Mouse (Mus musculus): ENCODE data around the gene Itsn1. TPM values are rescaled to one million over a fixed set of nuclear protein-coding genes. Genes with fewer than 3 reads are reported as not detected.
A peak's percentile ranks its signal among the peaks of the same experiment; 100 is the strongest.

Gene Itsn1
- polyA plus RNA-seq, 1 experiment, result 406 TPM

GRCm38 (mm10) chr16:91727433-91727832 lies 1.6 kb upstream of the Itsn1 start:
- WGBS, result 73% methylated on average over 15 of the region's 15 CpGs
- no peak for TF ChIP-seq CTCF (IDR thresholded peaks at IDR 0.05; ENCODE audit: insufficient read depth, low read depth, low read length)
- 0 out of 2 replicates have a peak overlapping the region, but pooled peaks have one; percentile 17 for H3K4me3 ChIP-seq (ENCODE audit: insufficient read depth, low read depth, low read length)
- peaks cover 9% of the 10 kb centered on the region for H3K4me1 ChIP-seq (ENCODE audit: control insufficient read depth, insufficient read depth, low read length)
- H3K27ac ChIP-seq (ENCODE audit: insufficient read depth, low read depth, low read length), result no peak overlapping the region

DNA sequence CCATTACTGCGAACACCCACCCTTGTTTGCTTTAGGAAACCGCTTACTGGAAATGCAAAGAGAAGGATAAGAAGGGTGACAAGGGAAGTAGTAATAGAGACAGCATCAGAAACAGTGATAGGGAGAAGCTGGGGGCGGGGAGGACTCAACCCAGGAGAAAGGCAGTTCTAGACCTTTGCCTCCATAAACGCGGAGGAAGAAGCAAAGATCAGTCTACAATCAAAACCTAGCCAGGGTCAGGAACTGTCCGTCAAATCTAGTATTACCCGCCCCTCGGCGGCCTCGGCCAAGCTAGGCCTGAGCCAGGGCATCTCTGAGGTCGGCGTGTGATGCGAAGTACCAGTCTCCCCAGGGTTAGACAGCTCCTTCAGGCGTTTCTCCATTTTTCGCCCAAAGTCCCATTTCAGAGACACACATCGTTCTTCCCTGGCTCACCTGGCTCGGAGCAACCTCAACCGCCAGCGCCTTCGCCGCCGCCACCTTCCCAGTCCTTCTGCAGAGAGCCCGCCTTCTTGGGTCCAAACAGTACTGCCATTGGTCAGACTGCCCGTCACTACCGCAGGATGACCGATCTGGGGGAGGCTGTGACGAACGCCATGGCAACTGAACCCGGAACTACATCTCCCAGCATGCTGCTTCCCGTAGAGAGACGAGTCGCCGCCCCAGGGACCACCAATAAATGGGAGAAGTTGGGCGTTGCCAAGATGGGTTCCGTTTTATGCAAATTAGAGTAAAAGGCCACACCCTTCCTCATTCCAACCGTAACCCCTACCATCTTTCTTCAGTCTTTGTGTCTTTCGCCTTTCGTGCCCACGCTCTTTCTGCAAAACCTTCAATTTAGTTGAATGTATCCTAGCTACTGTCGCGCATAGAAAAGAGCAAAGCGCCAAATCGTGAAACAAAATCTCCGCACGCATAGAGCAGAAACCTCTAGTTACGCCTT lies 687 bp upstream of the Itsn1 start, which contains the start of gene Cryzl1:
Cryzl1 (minus strand) TSS at position 853 of the 943 bp plus-strand sequence.
- Histone ChIP-seq H3K27ac (ENCODE audit: insufficient read depth, low read depth, low read length) (peak within 1 kb of the TSS; percentile 89), H3K4me1 (ENCODE audit: control insufficient read depth, insufficient read depth, low read length) (peaks cover 7% of the 10 kb centered on the region), H3K4me3 (ENCODE audit: insufficient read depth, low read depth, low read length) (peak within 1 kb of the TSS; percentile 97)
- no peak for TF ChIP-seq POLR2A (IDR thresholded peaks at IDR 0.05; ENCODE audit: insufficient read depth, low read depth, low read length)
- TF ChIP-seq CTCF (IDR thresholded peaks at IDR 0.05; ENCODE audit: insufficient read depth, low read depth, low read length), result no peak
- WGBS, result under 1% methylated on average over 46 of the region's 46 CpGs

- H3K4me1 ChIP-seq (ENCODE audit: control insufficient read depth, insufficient read depth, low read length), result peaks cover 10% of the 10 kb centered on the region
- WGBS, result under 1% methylated on average over 44 of the region's 44 CpGs
These were observed 850 bp downstream of the Itsn1 start for GRCm38 (mm10) chr16:91729821-91730441.

GRCm38 (mm10) chr16:91730446-91730845 lies 1.4 kb downstream of the Itsn1 start:
- TF ChIP-seq CTCF (IDR thresholded peaks at IDR 0.05; ENCODE audit: insufficient read depth, low read depth, low read length) (no peak), POLR2A (IDR thresholded peaks at IDR 0.05; ENCODE audit: insufficient read depth, low read depth, low read length) (no peak)
- Histone ChIP-seq H3K27ac (ENCODE audit: insufficient read depth, low read depth, low read length) (no peak overlapping the region), H3K4me3 (ENCODE audit: insufficient read depth, low read depth, low read length) (peak overlapping the region; percentile 97), H3K4me1 (ENCODE audit: control insufficient read depth, insufficient read depth, low read length) (peaks cover 10% of the 10 kb centered on the region)
- 2% methylated on average over 11 of the region's 11 CpGs for WGBS

More at GRCm38 (mm10) chr16:91729821-91730441, 850 bp downstream of the Itsn1 start:
- TF ChIP-seq POLR2A (IDR thresholded peaks at IDR 0.05; ENCODE audit: insufficient read depth, low read depth, low read length) (no peak), CTCF (IDR thresholded peaks at IDR 0.05; ENCODE audit: insufficient read depth, low read depth, low read length) (no peak)
- peak overlapping the region; percentile 97 for H3K4me3 ChIP-seq (ENCODE audit: insufficient read depth, low read depth, low read length)
- H3K27ac ChIP-seq (ENCODE audit: insufficient read depth, low read depth, low read length), result peak overlapping the region; percentile 66

DNA sequence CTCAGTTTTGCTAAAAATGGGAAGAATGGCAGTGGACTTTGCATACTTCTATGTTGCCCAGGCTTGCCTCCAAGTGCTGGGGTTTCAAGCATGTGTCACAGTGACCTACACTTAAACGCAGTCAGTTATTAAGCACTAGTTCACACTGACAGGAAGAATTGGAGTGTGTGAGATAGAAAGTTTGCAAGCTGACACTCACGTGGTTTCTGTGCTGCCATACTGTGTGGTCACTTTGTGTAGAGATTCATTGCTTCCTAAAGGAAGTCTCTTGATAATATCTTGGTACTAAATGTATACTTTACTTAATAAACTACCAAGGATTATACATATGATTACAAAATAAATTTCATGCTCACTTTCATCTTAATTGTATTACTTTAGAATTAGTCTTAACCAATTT lies 3.7 kb downstream of the Itsn1 start:
- Histone ChIP-seq H3K4me1 (ENCODE audit: control insufficient read depth, insufficient read depth, low read length) (peaks cover 13% of the 10 kb centered on the region), H3K27ac (ENCODE audit: insufficient read depth, low read depth, low read length) (no peak overlapping the region), H3K4me3 (ENCODE audit: insufficient read depth, low read depth, low read length) (no peak overlapping the region)
- WGBS, result 72% methylated on average over 2 of the region's 2 CpGs
- TF ChIP-seq CTCF (IDR thresholded peaks at IDR 0.05; ENCODE audit: insufficient read depth, low read depth, low read length), result no peak
- TF ChIP-seq POLR2A (IDR thresholded peaks at IDR 0.05; ENCODE audit: insufficient read depth, low read depth, low read length), result no peak

- Histone ChIP-seq H3K4me1 (ENCODE audit: control insufficient read depth, insufficient read depth, low read length) (peaks cover 13% of the 10 kb centered on the region), H3K27ac (ENCODE audit: insufficient read depth, low read depth, low read length) (no peak overlapping the region), H3K4me3 (ENCODE audit: insufficient read depth, low read depth, low read length) (no peak overlapping the region)
- no peak for TF ChIP-seq POLR2A (IDR thresholded peaks at IDR 0.05; ENCODE audit: insufficient read depth, low read depth, low read length)
- TF ChIP-seq CTCF (IDR thresholded peaks at IDR 0.05; ENCODE audit: insufficient read depth, low read depth, low read length), result no peak
- WGBS, result 67% methylated on average over 5 of the region's 5 CpGs
These were observed 5.7 kb downstream of the Itsn1 start for GRCm38 (mm10) chr16:91734771-91735170.

- H3K4me3 ChIP-seq (ENCODE audit: insufficient read depth, low read depth, low read length), result no peak overlapping the region
- no peak for TF ChIP-seq CTCF (IDR thresholded peaks at IDR 0.05; ENCODE audit: insufficient read depth, low read depth, low read length)
- TF ChIP-seq POLR2A (IDR thresholded peaks at IDR 0.05; ENCODE audit: insufficient read depth, low read depth, low read length), result no peak
- peaks cover 22% of the 10 kb centered on the region for H3K4me1 ChIP-seq (ENCODE audit: control insufficient read depth, insufficient read depth, low read length)
- H3K27ac ChIP-seq (ENCODE audit: insufficient read depth, low read depth, low read length), result no peak overlapping the region
- 78% methylated on average over 7 of the region's 7 CpGs for WGBS
These were observed 7.2 kb downstream of the Itsn1 start for GRCm38 (mm10) chr16:91736046-91736816.

- no peak overlapping the region for H3K27ac ChIP-seq (ENCODE audit: insufficient read depth, low read depth, low read length)
- H3K4me3 ChIP-seq (ENCODE audit: insufficient read depth, low read depth, low read length), result no peak overlapping the region
- H3K4me1 ChIP-seq (ENCODE audit: control insufficient read depth, insufficient read depth, low read length), result peaks cover 29% of the 10 kb centered on the region
- TF ChIP-seq CTCF (IDR thresholded peaks at IDR 0.05; ENCODE audit: insufficient read depth, low read depth, low read length), result no peak
- no peak for TF ChIP-seq POLR2A (IDR thresholded peaks at IDR 0.05; ENCODE audit: insufficient read depth, low read depth, low read length)
- WGBS, result 76% methylated on average over 6 of the region's 6 CpGs
These were observed 9.4 kb downstream of the Itsn1 start for GRCm38 (mm10) chr16:91738505-91738904.
